Mouse (Mus musculus) cortical plate, adult 2 months (tissue): ENCODE measurements around the gene Sc5d. TPM values are rescaled to one million over a fixed set of nuclear protein-coding genes. Genes with fewer than 3 reads are reported as not detected.

ENCODE experiments used
- H3K27ac ChIP-seq: fragments of 200-500 bp; 2 replicates; pipeline ENCODE4 v1.5.1; 2012; ENCODE audit warnings: low read length, control low read depth, inconsistent platforms; ENCODE audit not compliant: insufficient read depth
- H3K4me1 ChIP-seq: fragments of 200-500 bp; 2 replicates; pipeline ENCODE4 v1.6.1; 2011; ENCODE audit warnings: low read length; ENCODE audit not compliant: control insufficient read depth, insufficient read depth
- H3K4me3 ChIP-seq: fragments of 200-500 bp; 2 replicates; pipeline ENCODE4 v1.5.1; 2011; ENCODE audit warnings: mild to moderate bottlenecking, low read length, control low read depth; ENCODE audit not compliant: insufficient read depth
- CTCF ChIP-seq: fragments of 200-500 bp; IDR thresholded peaks from 2 replicates; pipeline ENCODE4 v1.5.1; 2011; ENCODE audit warnings: mild to moderate bottlenecking, control low read depth, low read length; ENCODE audit not compliant: insufficient read depth; ENCODE audit errors: extremely low read depth
- POLR2A ChIP-seq: fragments of 200-500 bp; IDR thresholded peaks from 2 replicates; pipeline ENCODE4 v1.6.1; 2011; ENCODE audit warnings: mild to moderate bottlenecking, low read length, control low read depth; ENCODE audit not compliant: insufficient read depth; ENCODE audit errors: extremely low read depth
- polyA plus RNA-seq: library from polyadenylated mRNA; depleted of rRNA; stranded (reverse); fragments of >200 nt; gene quantifications from 2 replicates; pipeline ENCODE4 v1.2.3, GENCODE M21; 2012; rRNA removed

The Sc5d gene
- polyA plus RNA-seq, 1 experiment, result 90.6 TPM

- no peak overlapping the region for H3K27ac ChIP-seq
- TF ChIP-seq POLR2A (no peak), CTCF (no peak)
- 0 out of 2 replicates have a peak, but pooled peaks cover 1% of the 10 kb centered on the region for H3K4me1 ChIP-seq
- no peak overlapping the region for H3K4me3 ChIP-seq
These were observed 61.8 kb downstream of the Sc5d start for GRCm38 (mm10) chr9:42202271-42202670.

Other genes with a start within 250 kb of the Sc5d start
- gene Sorl1, start 140.0 kb downstream of the Sc5d start, polyA plus RNA-seq, result 73.1 and 77.2 TPM in 2 replicates
- gene Tecta, start 135.7 kb upstream of the Sc5d start, polyA plus RNA-seq, result 0.27 and 0.30 TPM in 2 replicates
- gene Tbcel, start 243.6 kb upstream of the Sc5d start, polyA plus RNA-seq, result 30.3 and 32.6 TPM in 2 replicates